Mouse (Mus musculus) CH12.LX (cell line): ENCODE results near the gene Sema4g. TPM values are rescaled to one million over a fixed set of nuclear protein-coding genes. Genes with fewer than 3 reads are reported as not detected.
A peak's percentile ranks its signal among the peaks of the same experiment; 100 is the strongest.

Experiments used
- DNase-seq: peaks from one replicate; pipeline ENCODE4 v3.0.0-alpha.2; 2013; ENCODE audit errors: extremely low read depth
- H3K27ac ChIP-seq: 2 replicates; pipeline ENCODE4 v1.5.1; 2012; ENCODE audit warnings: low read depth, mild to moderate bottlenecking, control low read depth, moderate library complexity; ENCODE audit not compliant: insufficient read depth
- H3K27me3 ChIP-seq: replicated peaks from 2 replicates; pipeline ENCODE3; 2012; ENCODE audit warnings: inconsistent platforms
- H3K36me3 ChIP-seq, 2 experiments: replicated peaks in 1 of 2; 2 replicates each; pipeline versions ENCODE3 to v1.6.1; 2012; ENCODE audit warnings: inconsistent platforms in 1 of 2, low read length in 1 of 2, mild to moderate bottlenecking in 1 of 2, mixed read lengths in 1 of 2, moderate library complexity in 1 of 2; ENCODE audit not compliant: control insufficient read depth in 1 of 2, insufficient read depth in 1 of 2
- H3K4me1 ChIP-seq, 2 experiments: 2 replicates each; pipeline ENCODE4 v1.6.1; 2012; ENCODE audit warnings: inconsistent platforms in 1 of 2, moderate library complexity in 1 of 2; ENCODE audit not compliant: insufficient read depth in 2 of 2, control insufficient read depth in 1 of 2
- H3K4me2 ChIP-seq: 2 replicates; pipeline ENCODE4 v1.6.1; 2012; ENCODE audit warnings: low read depth, mild to moderate bottlenecking, control low read depth; ENCODE audit not compliant: poor library complexity, insufficient read depth, severe bottlenecking
- H3K4me3 ChIP-seq, 3 experiments: fragments of 150-350 bp in 1 of 3; sonication (generic) in 1 of 3; replicated peaks in 1 of 3; 2 replicates each; pipeline versions ENCODE3 to v1.5.1; 2011 to 2012; ENCODE audit warnings: low read depth in 2 of 3, low read length in 2 of 3, mild to moderate bottlenecking in 2 of 3, moderate library complexity in 2 of 3, control low read depth in 1 of 3, improper control_type of control experiment in 1 of 3, inconsistent platforms in 1 of 3, mixed read lengths in 1 of 3; ENCODE audit not compliant: poor library complexity in 1 of 3
- H3K79me2 ChIP-seq: replicated peaks from 2 replicates; pipeline ENCODE4 v1.6.1; 2012; ENCODE audit warnings: mild to moderate bottlenecking, moderate library complexity; ENCODE audit not compliant: control insufficient read depth, poor library complexity, insufficient read depth, severe bottlenecking; ENCODE audit errors: extremely low read depth
- H3K9ac ChIP-seq: 2 replicates; pipeline ENCODE4 v1.6.1; 2012; ENCODE audit warnings: low read depth, mild to moderate bottlenecking, control low read depth, moderate library complexity; ENCODE audit not compliant: insufficient read depth
- H3K9me3 ChIP-seq: replicated peaks from 2 replicates; pipeline ENCODE3; 2012; ENCODE audit warnings: low read length, inconsistent platforms, mixed read lengths
- CHD2 ChIP-seq: IDR thresholded peaks from 2 replicates; pipeline ENCODE4 v1.6.1; 2011; ENCODE audit warnings: low read length, improper control_type of control experiment
- ELF1 ChIP-seq: IDR thresholded peaks from 2 replicates; pipeline ENCODE4 v1.6.1; 2014; ENCODE audit warnings: low read depth, mild to moderate bottlenecking, inconsistent platforms, low read length, improper control_type of control experiment
- EP300 ChIP-seq: IDR thresholded peaks from 2 replicates; pipeline ENCODE4 v1.6.1; 2011; ENCODE audit warnings: low read length, improper control_type of control experiment
- IRF4 ChIP-seq: IDR thresholded peaks from 2 replicates; pipeline ENCODE4 v1.6.1; 2014; ENCODE audit warnings: low read depth, mild to moderate bottlenecking, inconsistent platforms, low read length, improper control_type of control experiment
- JUND ChIP-seq: conservative IDR thresholded peaks from 2 replicates; pipeline ENCODE4 v1.6.1; 2011; ENCODE audit warnings: low read depth, low read length, improper control_type of control experiment
- MAFK ChIP-seq: IDR thresholded peaks from 2 replicates; pipeline ENCODE4 v1.6.1; 2011; ENCODE audit warnings: low read length, improper control_type of control experiment; ENCODE audit not compliant: insufficient replicate concordance
- MEF2A ChIP-seq: IDR thresholded peaks from 2 replicates; pipeline ENCODE4 v1.6.1; 2014; ENCODE audit warnings: low read depth, mild to moderate bottlenecking, inconsistent platforms, low read length, improper control_type of control experiment, borderline replicate concordance
- MXI1 ChIP-seq: IDR thresholded peaks from 2 replicates; pipeline ENCODE4 v1.6.1; 2011; ENCODE audit warnings: mild to moderate bottlenecking, low read depth, low read length, improper control_type of control experiment
- MYC ChIP-seq: IDR thresholded peaks from 2 replicates; pipeline ENCODE4 v1.6.1; 2011; ENCODE audit warnings: low read depth, mild to moderate bottlenecking, improper control_type of control experiment, low read length
- NELFE ChIP-seq: IDR thresholded peaks from 2 replicates; pipeline ENCODE4 v1.6.1; 2011; ENCODE audit warnings: low read depth, low read length, improper control_type of control experiment
- POLR2A ChIP-seq: IDR thresholded peaks from 2 replicates; pipeline ENCODE4 v1.6.1; 2011; ENCODE audit warnings: low read depth, mild to moderate bottlenecking, improper control_type of control experiment, low read length
- RCOR1 ChIP-seq: conservative IDR thresholded peaks from 2 replicates; pipeline ENCODE4 v1.6.1; 2012; ENCODE audit warnings: low read depth, mild to moderate bottlenecking, inconsistent platforms, low read length, improper control_type of control experiment
- SMC3 ChIP-seq: IDR thresholded peaks from 2 replicates; pipeline ENCODE4 v1.6.1; 2011; ENCODE audit warnings: low read depth, low read length, improper control_type of control experiment
- TBP ChIP-seq: conservative IDR thresholded peaks from 2 replicates; pipeline ENCODE4 v1.6.1; 2011; ENCODE audit warnings: low read depth, low read length, improper control_type of control experiment
- USF1 ChIP-seq: IDR thresholded peaks from 2 replicates; pipeline ENCODE4 v1.6.1; 2014; ENCODE audit warnings: low read depth, mild to moderate bottlenecking, inconsistent platforms, low read length, improper control_type of control experiment
- ZKSCAN1 ChIP-seq: IDR thresholded peaks from 2 replicates; pipeline ENCODE4 v1.6.1; 2012; ENCODE audit warnings: low read depth, inconsistent platforms, low read length, improper control_type of control experiment, borderline replicate concordance
- ZMIZ1 ChIP-seq: IDR thresholded peaks from 2 replicates; pipeline ENCODE4 v1.6.1; 2012; ENCODE audit warnings: low read depth, mild to moderate bottlenecking, inconsistent platforms, low read length, improper control_type of control experiment
- ZNF384 ChIP-seq: IDR thresholded peaks from 2 replicates; pipeline ENCODE4 v1.6.1; 2012; ENCODE audit warnings: low read depth, low read length, improper control_type of control experiment, inconsistent platforms
- dilution Hi-C: fragments of 300-500 bp; cut with MboI; formaldehyde crosslinking; loops from 2 replicates; pipeline ENCODE4 v1.14.3; 2020; ENCODE audit warnings: low sequenced_read_pairs; ENCODE audit not compliant: extremely low pct_unique_long_range_greater_than_20kb, extremely low pct_ligation_motif_present
- in situ Hi-C: fragments of 300-500 bp; cut with MboI; formaldehyde crosslinking; loops from 3 replicates; pipeline ENCODE4 v1.14.3; 2019; ENCODE audit warnings: low sequenced_read_pairs, low pct_ligation_motif_present, low pct_unique_long_range_greater_than_20kb, mixed read lengths
- polyA plus RNA-seq: library from polyadenylated mRNA; unstranded; fragments of >175 nt; gene quantifications from 2 replicates; pipeline ENCODE4 v1.2.1, GENCODE M21; 2012; ENCODE audit warnings: low read depth; ENCODE audit not compliant: insufficient read length
- total RNA-seq, 2 experiments: library from RNA; depleted of rRNA; stranded (reverse); fragments of 300-350 nt in 1 of 2; fragments of >200 nt in 1 of 2; gene quantifications; 2 replicates each; pipeline ENCODE4 v1.2.3; 2012 to 2014

Gene Sema4g
- total and polyA plus RNA-seq, 3 experiments, result 0.71 to 8.4 (median 1.1) TPM

DNA sequence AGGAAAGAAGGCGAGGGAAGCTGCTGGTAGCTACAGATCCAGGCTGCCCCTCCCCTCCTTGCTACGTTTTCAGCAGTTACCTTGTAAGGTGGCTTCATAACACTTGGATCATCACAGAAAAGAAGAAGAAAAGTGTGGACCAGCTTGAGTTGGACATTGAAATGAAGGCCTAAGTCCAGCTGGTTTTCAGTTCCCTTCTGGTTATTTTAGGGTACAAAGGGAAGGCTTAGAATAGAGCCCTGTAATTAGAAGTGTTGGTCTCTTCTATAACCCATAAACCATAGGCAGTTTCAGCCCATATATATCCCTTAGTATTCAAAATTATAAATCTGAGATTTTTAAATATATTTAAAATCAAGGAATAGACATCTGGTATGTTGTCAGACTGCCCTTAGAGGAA lies 8.1 kb upstream of the Sema4g start:
- in situ Hi-C loops, result no loop called here
- Histone ChIP-seq H3K4me3 (peak overlapping the region in 1 of 3 experiments; percentile 8), H3K27ac (peak overlapping the region; percentile 62), H3K27me3 (no peaks in the 10 kb centered on the region), H3K36me3 (peaks cover 31 to 60% of the 10 kb centered on the region in 2 experiments), H3K4me2 (peak overlapping the region; percentile 5; the same call in 1 of the 2 replicates)
- TF ChIP-seq EP300 (peak; percentile 60), MEF2A (peak; percentile 89), NELFE (no peak), CHD2 (no peak), MYC (no peak), IRF4 (peak; percentile 59; the same call in 1 of the 2 replicates), MXI1 (no peak)
- TF ChIP-seq, all 38 proteins: peak for 3
- dilution Hi-C loops, result no loop called here
- peaks cover 11 to 71% of the 10 kb centered on the region in 2 experiments for H3K4me1 ChIP-seq
- no peaks in the 10 kb centered on the region for H3K79me2 ChIP-seq
- no peak overlapping the region for H3K9ac ChIP-seq
- H3K9me3 ChIP-seq, result no peaks in the 10 kb centered on the region
- DNase-seq, result no peak

- Histone ChIP-seq H3K4me3 (peak overlapping the region in 2 of 3 experiments; percentile 28 to 35), H3K27ac (peak overlapping the region; percentile 39; the same call in 1 of the 2 replicates), H3K4me1 (peaks cover 8 to 57% of the 10 kb centered on the region in 2 experiments), H3K9me3 (no peaks in the 10 kb centered on the region), H3K9ac (no peak overlapping the region), H3K27me3 (no peaks in the 10 kb centered on the region), H3K36me3 (peaks cover 14 to 48% of the 10 kb centered on the region in 2 experiments), H3K4me2 (no peak overlapping the region; the same call in 1 of the 2 replicates), H3K79me2 (no peaks in the 10 kb centered on the region)
- TF ChIP-seq TBP, result no peak
- no peak for TF ChIP-seq ZMIZ1
- no peak for TF ChIP-seq JUND
- no peak for TF ChIP-seq IRF4
- peak; percentile 23 for DNase-seq
- in situ Hi-C loops, result no loop called here
- dilution Hi-C loops, result no loop called here
These were observed 6.3 kb upstream of the Sema4g start for GRCm38 (mm10) chr19:44982477-44983115.

DNA sequence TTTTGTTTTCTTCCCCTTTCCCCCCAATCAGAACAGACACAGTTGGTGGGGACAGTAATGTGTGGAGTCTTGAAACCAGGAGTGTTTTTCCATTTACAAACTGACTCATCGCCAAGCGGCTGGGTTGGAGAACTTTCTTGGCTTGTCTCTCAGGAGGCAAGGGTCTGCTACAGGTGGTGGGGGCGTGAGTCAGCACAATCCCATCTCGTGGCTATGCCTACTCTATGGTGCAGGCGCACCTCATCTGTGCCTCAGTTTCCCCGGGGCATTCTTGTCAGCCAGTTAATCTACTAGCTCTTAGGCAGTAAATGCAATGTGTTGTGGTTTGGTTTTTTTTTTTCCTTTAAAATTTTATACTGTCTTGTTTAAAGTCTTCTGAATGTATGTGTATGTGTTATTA lies 5.5 kb upstream of the Sema4g start:
- Histone ChIP-seq H3K9ac (no peak overlapping the region), H3K9me3 (no peaks in the 10 kb centered on the region), H3K4me1 (peaks cover 8 to 53% of the 10 kb centered on the region in 2 experiments), H3K36me3 (peaks cover 10 to 40% of the 10 kb centered on the region in 2 experiments), H3K79me2 (no peaks in the 10 kb centered on the region), H3K27ac (no peak overlapping the region), H3K27me3 (no peaks in the 10 kb centered on the region), H3K4me3 (peak overlapping the region in 1 of 3 experiments; percentile 8), H3K4me2 (no peak overlapping the region)
- DNase-seq, result peak; percentile 43
- TF ChIP-seq MAFK, result no peak
- no peak for TF ChIP-seq MYC
- TF ChIP-seq ZKSCAN1, result no peak
- TF ChIP-seq JUND, result no peak
- TF ChIP-seq USF1, result no peak
- no peak for TF ChIP-seq MXI1
- TF ChIP-seq ELF1, result no peak
- TF ChIP-seq ZNF384, result no peak
- TF ChIP-seq POLR2A, result no peak
- no peak for TF ChIP-seq CHD2
- TF ChIP-seq RCOR1, result no peak
- TF ChIP-seq SMC3, result no peak
- in situ Hi-C loops (no loop called here), dilution Hi-C loops (no loop called here)
